Mouse (Mus musculus): ENCODE results near the gene Gba. TPM values are rescaled to one million over a fixed set of nuclear protein-coding genes. Genes with fewer than 3 reads are reported as not detected.

Gba gene
- total RNA-seq, 1 experiment = 69.3 TPM

- TF ChIP-seq HCFC1 (IDR thresholded peaks at IDR 0.05; ENCODE audit: borderline replicate concordance, insufficient read depth, low read length) (peak; percentile 52; the same call in 1 of the 2 replicates), ZNF384 (IDR thresholded peaks at IDR 0.05; ENCODE audit: low read depth, low read length) (no peak)
- in situ Hi-C loops (cut with MboI; ENCODE audit: low sequenced_read_pairs in 2 of 2, unreplicated experiment in 2 of 2) = no loop called here
- peak within 1 kb of the TSS; percentile 97 for H3K9ac ChIP-seq (ENCODE audit: insufficient read depth, low read depth, low read length, poor library complexity, severe bottlenecking)
- H3K9me3 ChIP-seq (ENCODE audit: control insufficient read depth, insufficient read depth, low read depth, low read length) = no peaks in the 10 kb centered on the region
- H3K4me3 ChIP-seq (ENCODE audit: insufficient read depth in 1 of 2, low read depth in 1 of 2, low read length in 2 of 2, poor library complexity in 1 of 2, severe bottlenecking in 1 of 2) = peak within 1 kb of the TSS; percentile 99
- peak within 1 kb of the TSS; percentile 88 for H3K27ac ChIP-seq (ENCODE audit: insufficient read depth, low read depth, low read length, poor library complexity, severe bottlenecking)
- H3K4me1 ChIP-seq (ENCODE audit: control insufficient read depth in 2 of 2, insufficient read depth in 2 of 2, low read length in 2 of 2, poor library complexity in 1 of 2) = peaks cover 5% of the 10 kb centered on the region in 2 experiments; a peak in 2 of 4 replicates
- peaks cover 25% of the 10 kb centered on the region for H3K36me3 ChIP-seq (ENCODE audit: control insufficient read depth, insufficient read depth, low read length, poor library complexity, severe bottlenecking)
- DNase-seq (ENCODE audit: low read depth, low spot score) = peak; percentile 93
Observed at GRCm38 (mm10) chr3:89164506-89165267, 38.0 kb upstream of the Gba start, which contains the start of gene Clk2. Clk2 (plus strand) TSS chr3:89164795.

GRCm38 (mm10) chr3:89165268-89165870, 37.4 kb upstream of the Gba start:
- peak overlapping the region; percentile 88 for H3K27ac ChIP-seq (ENCODE audit: insufficient read depth, low read depth, low read length, poor library complexity, severe bottlenecking)
- H3K36me3 ChIP-seq (ENCODE audit: control insufficient read depth, insufficient read depth, low read length, poor library complexity, severe bottlenecking) = peaks cover 31% of the 10 kb centered on the region
- no peak for DNase-seq (ENCODE audit: low read depth, low spot score)
- H3K4me3 ChIP-seq (ENCODE audit: insufficient read depth in 1 of 2, low read depth in 1 of 2, low read length in 2 of 2, poor library complexity in 1 of 2, severe bottlenecking in 1 of 2) = peak overlapping the region; percentile 99
- H3K4me1 ChIP-seq (ENCODE audit: control insufficient read depth in 2 of 2, insufficient read depth in 2 of 2, low read length in 2 of 2, poor library complexity in 1 of 2) = peaks cover 5% of the 10 kb centered on the region in 2 experiments; a peak in 2 of 4 replicates
- H3K9me3 ChIP-seq (ENCODE audit: control insufficient read depth, insufficient read depth, low read depth, low read length) = no peaks in the 10 kb centered on the region
- in situ Hi-C loops (cut with MboI; ENCODE audit: low sequenced_read_pairs in 2 of 2, unreplicated experiment in 2 of 2) = no loop called here
- TF ChIP-seq ZNF384 (IDR thresholded peaks at IDR 0.05; ENCODE audit: low read depth, low read length) = no peak
- no peak for TF ChIP-seq MAFK (IDR thresholded peaks at IDR 0.05; ENCODE audit: insufficient read depth, low read depth, low read length)
- H3K9ac ChIP-seq (ENCODE audit: insufficient read depth, low read depth, low read length, poor library complexity, severe bottlenecking) = peak overlapping the region; percentile 97

GRCm38 (mm10) chr3:89166945-89167344, 35.8 kb upstream of the Gba start:
- Histone ChIP-seq H3K36me3 (ENCODE audit: control insufficient read depth, insufficient read depth, low read length, poor library complexity, severe bottlenecking) (peaks cover 40% of the 10 kb centered on the region), H3K9me3 (ENCODE audit: control insufficient read depth, insufficient read depth, low read depth, low read length) (no peaks in the 10 kb centered on the region), H3K27ac (ENCODE audit: insufficient read depth, low read depth, low read length, poor library complexity, severe bottlenecking) (no peak overlapping the region), H3K4me3 (ENCODE audit: insufficient read depth in 1 of 2, low read depth in 1 of 2, low read length in 2 of 2, poor library complexity in 1 of 2, severe bottlenecking in 1 of 2) (no peak overlapping the region), H3K9ac (ENCODE audit: insufficient read depth, low read depth, low read length, poor library complexity, severe bottlenecking) (no peak overlapping the region), H3K4me1 (ENCODE audit: control insufficient read depth in 2 of 2, insufficient read depth in 2 of 2, low read length in 2 of 2, poor library complexity in 1 of 2) (peaks cover 5% of the 10 kb centered on the region in 2 experiments; a peak in 2 of 4 replicates)
- no peak for DNase-seq (ENCODE audit: low read depth, low spot score)
- TF ChIP-seq ZC3H11A (IDR thresholded peaks at IDR 0.05; ENCODE audit: borderline replicate concordance, low read depth, low read length) = no peak
- TF ChIP-seq MAFK (IDR thresholded peaks at IDR 0.05; ENCODE audit: insufficient read depth, low read depth, low read length) = no peak
- no peak for TF ChIP-seq CHD2 (IDR thresholded peaks at IDR 0.05; ENCODE audit: low read depth, low read length)
- TF ChIP-seq ZNF384 (IDR thresholded peaks at IDR 0.05; ENCODE audit: low read depth, low read length) = no peak
- TF ChIP-seq HCFC1 (IDR thresholded peaks at IDR 0.05; ENCODE audit: borderline replicate concordance, insufficient read depth, low read length) = no peak
- in situ Hi-C loops (cut with MboI; ENCODE audit: low sequenced_read_pairs in 2 of 2, unreplicated experiment in 2 of 2) = no loop called here

GRCm38 (mm10) chr3:89174844-89175243, 27.9 kb upstream of the Gba start:
- no peak overlapping the region for H3K27ac ChIP-seq (ENCODE audit: insufficient read depth, low read depth, low read length, poor library complexity, severe bottlenecking)
- TF ChIP-seq HCFC1 (IDR thresholded peaks at IDR 0.05; ENCODE audit: borderline replicate concordance, insufficient read depth, low read length) (no peak), MAFK (IDR thresholded peaks at IDR 0.05; ENCODE audit: insufficient read depth, low read depth, low read length) (no peak), CHD2 (IDR thresholded peaks at IDR 0.05; ENCODE audit: low read depth, low read length) (no peak), ZC3H11A (IDR thresholded peaks at IDR 0.05; ENCODE audit: borderline replicate concordance, low read depth, low read length) (no peak), ZNF384 (IDR thresholded peaks at IDR 0.05; ENCODE audit: low read depth, low read length) (no peak)
- peaks cover 58% of the 10 kb centered on the region for H3K36me3 ChIP-seq (ENCODE audit: control insufficient read depth, insufficient read depth, low read length, poor library complexity, severe bottlenecking)
- no peak overlapping the region for H3K4me3 ChIP-seq (ENCODE audit: insufficient read depth in 1 of 2, low read depth in 1 of 2, low read length in 2 of 2, poor library complexity in 1 of 2, severe bottlenecking in 1 of 2)
- no peak overlapping the region for H3K9ac ChIP-seq (ENCODE audit: insufficient read depth, low read depth, low read length, poor library complexity, severe bottlenecking)
- peaks cover 4% of the 10 kb centered on the region in 2 experiments; a peak in 2 of 4 replicates for H3K4me1 ChIP-seq (ENCODE audit: control insufficient read depth in 2 of 2, insufficient read depth in 2 of 2, low read length in 2 of 2, poor library complexity in 1 of 2)
- no peak for DNase-seq (ENCODE audit: low read depth, low spot score)
- no peaks in the 10 kb centered on the region for H3K9me3 ChIP-seq (ENCODE audit: control insufficient read depth, insufficient read depth, low read depth, low read length)
- in situ Hi-C loops (cut with MboI; ENCODE audit: low sequenced_read_pairs in 2 of 2, unreplicated experiment in 2 of 2) = no loop called here

All from ES-E14 (cell line).